Mouse (Mus musculus) lung, adult 2 months (tissue): ENCODE data around the gene Crabp2.

Source experiments
- CTCF ChIP-seq: fragments of 200-500 bp; IDR thresholded peaks from 2 replicates; pipeline ENCODE4 v1.5.1; 2011; ENCODE audit warnings: mild to moderate bottlenecking, low read length, control low read depth; ENCODE audit not compliant: insufficient read depth
- POLR2A ChIP-seq: fragments of 200-500 bp; IDR thresholded peaks from 2 replicates; pipeline ENCODE4 v1.6.1; 2011; ENCODE audit warnings: low read depth, mild to moderate bottlenecking, control low read depth, low read length, borderline replicate concordance; ENCODE audit errors: extremely low read depth

- TF ChIP-seq CTCF (no peak), POLR2A (no peak)
These were observed 31.5 kb upstream of the Crabp2 start for GRCm38 (mm10) chr3:87916990-87917389.
